Mouse (Mus musculus) urinary bladder, adult 2 months (tissue): ENCODE measurements at regions not wholly inside any gene's neighbourhood (a gene's known extent, or its start where the extent isn't known, plus 50 kb on each side); places are given as distances from the start of the nearest gene placed in this dataset.
"Not testable (repeated sequence)": the region's sequence is repeated elsewhere in the genome, so short reads cannot be mapped to it uniquely, and the experiment has no call there.

Experiments
- DNase-seq: peaks from one replicate; pipeline ENCODE4 v3.0.0; 2022; ENCODE audit warnings: low spot score

- DNase-seq, result no peak
Measured at GRCm38 (mm10) chr13:81008864-81009766, 125.9 kb downstream of the Arrdc3 start.

- no peak for DNase-seq
Measured at GRCm38 (mm10) chr13:81013953-81014352, 130.8 kb downstream of the Arrdc3 start.

- no peak for DNase-seq
Measured at GRCm38 (mm10) chr13:81020106-81020747, 137.0 kb downstream of the Arrdc3 start.

GRCm38 (mm10) chr13:81020811-81021210 is 137.6 kb downstream of the Arrdc3 start:
- DNase-seq, result no peak

DNA sequence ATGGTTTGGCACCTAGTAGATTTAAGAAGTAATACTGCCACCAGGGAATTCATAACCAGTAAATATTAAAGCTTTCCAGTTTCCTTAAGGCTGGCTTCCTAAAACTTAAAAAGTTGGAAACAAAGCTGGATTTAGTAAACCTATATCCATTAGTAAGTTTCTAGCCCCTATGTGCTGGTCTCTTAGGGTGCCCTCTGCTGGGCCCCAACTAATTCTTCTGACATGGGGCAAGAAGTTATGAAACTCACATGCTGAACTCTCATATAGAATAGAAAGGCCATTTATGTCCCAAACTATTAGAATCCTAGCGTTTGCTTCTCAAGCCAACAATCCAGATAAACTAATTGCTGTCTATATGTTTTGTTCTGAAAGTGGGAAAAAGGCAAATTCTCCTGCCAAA is 139.2 kb downstream of the Arrdc3 start:
- DNase-seq, result no peak

DNA sequence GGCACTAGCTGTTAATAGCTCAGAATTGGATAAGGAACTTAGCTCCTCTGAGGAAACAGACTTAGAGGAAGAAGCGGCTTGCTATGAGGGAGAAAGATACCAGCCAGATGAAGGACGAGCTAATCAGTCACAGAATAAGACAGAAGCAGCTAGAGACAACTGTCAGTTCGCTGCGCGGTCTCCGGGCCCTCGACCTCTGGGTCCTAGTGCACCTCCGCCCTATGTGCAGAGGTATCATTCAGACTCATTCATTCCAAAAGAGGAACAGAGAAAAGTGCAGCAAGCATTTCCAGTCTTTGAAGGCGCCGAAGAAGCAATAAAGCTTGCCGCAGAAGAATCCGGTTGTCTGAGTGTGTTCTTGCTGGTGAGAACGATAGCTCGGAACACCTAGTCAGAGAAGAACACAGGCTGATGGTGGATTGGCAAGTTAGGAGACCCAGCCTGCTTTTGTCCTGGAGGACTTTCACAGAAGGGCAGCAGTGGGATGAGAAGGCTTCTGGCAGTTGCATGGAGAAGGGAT is 142.1 kb downstream of the Arrdc3 start:
- not testable (repeated sequence) for DNase-seq

DNA sequence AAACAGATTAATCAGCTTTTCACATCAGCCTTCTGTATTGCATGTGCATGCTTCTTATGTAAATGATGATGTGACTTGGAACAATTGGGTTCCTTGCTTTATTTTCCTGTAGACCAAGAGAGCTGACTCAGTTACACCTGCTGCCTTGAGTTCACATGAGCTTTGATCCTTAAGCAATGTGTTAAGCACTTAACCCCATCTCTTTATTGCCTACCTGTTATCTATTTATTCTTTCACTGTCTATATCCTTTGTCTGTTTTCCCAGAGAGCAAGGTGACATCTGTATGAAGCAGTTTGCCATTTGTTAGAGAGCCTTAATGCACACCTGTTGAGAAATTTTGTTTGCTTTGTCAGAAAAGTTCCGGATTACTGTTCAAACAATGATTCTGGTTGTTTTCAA is 154.1 kb downstream of the Arrdc3 start:
- no peak for DNase-seq

DNA sequence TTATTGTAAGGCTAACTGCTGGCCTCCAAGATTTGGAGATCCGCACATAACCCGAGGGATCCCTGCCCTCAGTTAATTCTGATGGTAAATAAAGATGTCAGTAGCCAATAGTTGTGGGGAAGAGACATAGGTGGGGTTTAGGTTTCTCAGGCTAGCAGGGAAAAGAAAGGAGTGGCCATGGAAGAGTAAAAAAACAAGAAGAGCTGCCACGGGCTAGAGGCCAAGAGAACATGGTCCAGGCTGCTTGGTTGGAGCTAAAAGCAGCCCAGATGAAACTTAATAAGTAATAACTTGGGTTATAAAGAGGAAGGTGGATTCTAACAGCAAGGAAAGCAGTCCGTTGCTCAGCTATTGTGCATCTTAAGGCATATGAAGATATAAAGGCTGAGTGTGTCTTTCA is 155.6 kb downstream of the Arrdc3 start:
- DNase-seq, result no peak

- DNase-seq, result no peak
Measured at GRCm38 (mm10) chr13:81040494-81040893, 157.3 kb downstream of the Arrdc3 start.

DNA sequence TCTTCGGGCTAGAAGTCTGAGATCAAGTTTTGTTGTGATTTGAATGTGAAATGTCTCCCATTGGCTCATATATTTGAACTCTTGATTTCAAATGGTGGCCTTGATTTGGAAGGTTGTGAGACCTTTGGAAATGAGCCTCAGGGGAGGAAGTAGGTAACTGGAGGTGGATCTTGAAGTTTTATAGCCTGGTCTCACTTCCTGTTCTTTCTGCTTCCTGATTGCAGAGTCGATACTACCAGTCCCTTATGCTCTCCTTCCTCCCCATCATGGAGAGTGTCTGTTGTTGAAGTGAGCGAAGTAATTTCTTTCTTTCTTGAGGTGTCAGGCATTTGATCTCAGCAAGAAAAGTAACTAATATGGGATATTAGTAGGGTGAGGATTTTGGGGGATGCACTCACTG is 158.5 kb downstream of the Arrdc3 start:
- DNase-seq, result no peak
